Mouse (Mus musculus): ENCODE data around the gene Nckap5.

DNA sequence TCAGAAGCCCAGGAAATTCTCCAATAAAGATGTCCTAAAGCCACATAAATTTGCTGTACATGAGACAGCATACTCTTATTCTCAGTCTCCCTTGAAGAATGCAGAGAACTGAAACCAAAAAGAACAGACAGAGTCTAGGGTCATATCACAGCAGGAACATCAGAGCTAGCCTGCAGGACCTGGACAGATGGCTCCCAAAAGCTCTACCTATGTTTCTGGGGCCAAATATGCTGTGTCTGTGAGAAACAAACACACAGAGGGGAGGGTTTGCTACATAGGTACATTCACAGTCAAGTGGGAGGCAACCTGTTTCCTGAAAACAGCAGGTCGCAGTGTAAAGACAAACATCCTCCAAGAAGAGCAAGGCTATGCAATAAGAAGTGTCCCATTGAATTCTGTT, 509.9 kb downstream of the Nckap5 start:
- TF ChIP-seq CTCF (IDR thresholded peaks at IDR 0.05; ENCODE audit: low read depth, low read length), result no peak
- no peak for TF ChIP-seq POLR2A (IDR thresholded peaks at IDR 0.05; ENCODE audit: extremely low read depth, insufficient read depth, low read length)

All from liver, adult 2 months (tissue).